Mouse (Mus musculus) heart, adult 2 months (tissue): ENCODE measurements around the gene Lnx2. TPM values are rescaled to one million over a fixed set of nuclear protein-coding genes. Genes with fewer than 3 reads are reported as not detected.

ENCODE experiments used
- DNase-seq, 2 experiments: peaks; one replicate each; pipeline ENCODE4 v3.0.0; 2021
- H3K27ac ChIP-seq: fragments of 200-600 bp; 2 replicates; pipeline ENCODE4 v1.8.1; 2022
- H3K27me3 ChIP-seq: fragments of 200-500 bp; 2 replicates; pipeline ENCODE4 v1.6.1; 2012; ENCODE audit warnings: mild to moderate bottlenecking, low read length, inconsistent platforms, mixed read lengths; ENCODE audit not compliant: control insufficient read depth, insufficient read depth
- H3K36me3 ChIP-seq: fragments of 200-500 bp; 2 replicates; pipeline ENCODE4 v1.6.1; 2012; ENCODE audit warnings: low read length, inconsistent platforms; ENCODE audit not compliant: control insufficient read depth, insufficient read depth
- H3K4me1 ChIP-seq: fragments of 200-500 bp; 2 replicates; pipeline ENCODE4 v1.6.1; 2011; ENCODE audit warnings: low read length; ENCODE audit not compliant: control insufficient read depth, insufficient read depth
- H3K4me3 ChIP-seq: fragments of 200-600 bp; 2 replicates; pipeline ENCODE4 v1.8.1; 2022
- H3K79me2 ChIP-seq: fragments of 200-500 bp; replicated peaks from 2 replicates; pipeline ENCODE4 v1.6.1; 2012; ENCODE audit warnings: mild to moderate bottlenecking, inconsistent platforms, low read length, moderate library complexity, mixed read lengths; ENCODE audit not compliant: control insufficient read depth, insufficient read depth
- H3K9ac ChIP-seq: fragments of 200-500 bp; 2 replicates; pipeline ENCODE4 v1.6.1; 2012; ENCODE audit warnings: low read depth, mild to moderate bottlenecking, control low read depth, inconsistent platforms, low read length, mixed read lengths
- CTCF ChIP-seq: fragments of 200-600 bp; IDR thresholded peaks from 2 replicates; pipeline ENCODE4 v1.8.1; 2022; ENCODE audit warnings: antibody characterized with exemption, mild to moderate bottlenecking, moderate library complexity
- EP300 ChIP-seq: fragments of 200-500 bp; IDR thresholded peaks from 2 replicates; pipeline ENCODE4 v1.6.1; 2011; ENCODE audit warnings: low read depth, low read length, control low read depth; ENCODE audit not compliant: insufficient read depth
- POLR2A ChIP-seq: fragments of 200-500 bp; IDR thresholded peaks from 2 replicates; pipeline ENCODE4 v1.6.1; 2011; ENCODE audit warnings: mild to moderate bottlenecking, low read depth, low read length, control low read depth; ENCODE audit not compliant: insufficient read depth
- WGBS: fragments of 180-500 bp; shearing (Covaris S2); methylation state at CpG from one replicate; pipeline ENCODE4 v1.1.7; 2018; 5-methylcytosine and 5-hydroxymethylcytosine counted together
- intact Hi-C: fragments of 180-260 bp; cut with DNase I; formaldehyde crosslinking; loops from one replicate; pipeline ENCODE4 v1.15.1; 2025
- polyA plus RNA-seq: library from polyadenylated mRNA; depleted of rRNA; stranded (reverse); fragments of >200 nt; gene quantifications from 2 replicates; pipeline ENCODE4 v1.2.3, GENCODE M21; 2012
- total RNA-seq, 2 experiments: library from RNA; stranded (reverse); gene quantifications; 2 replicates each; pipeline ENCODE4 v1.2.3; 2021

Gene Lnx2
- total and polyA plus RNA-seq, 3 experiments = 9.5 to 14.5 (median 13.6) TPM

- DNase-seq = no peak
- Histone ChIP-seq H3K79me2 (no peaks in the 10 kb centered on the region), H3K4me3 (no peak overlapping the region), H3K36me3 (no peaks in the 10 kb centered on the region), H3K27ac (no peak overlapping the region), H3K27me3 (no peaks in the 10 kb centered on the region), H3K9ac (no peak overlapping the region), H3K4me1 (no peaks in the 10 kb centered on the region)
- 68% methylated on average over 18 of the region's 18 CpGs for WGBS
- TF ChIP-seq POLR2A = no peak
- TF ChIP-seq EP300 = no peak
- no peak for TF ChIP-seq CTCF
- intact Hi-C loops = no loop called here
Observed at GRCm38 (mm10) chr5:147023245-147023970, 53.0 kb downstream of the Lnx2 start.

- DNase-seq = no peak
- Histone ChIP-seq H3K27ac (no peak overlapping the region), H3K4me1 (no peaks in the 10 kb centered on the region), H3K27me3 (no peaks in the 10 kb centered on the region), H3K79me2 (no peaks in the 10 kb centered on the region), H3K9ac (no peak overlapping the region), H3K4me3 (no peak overlapping the region), H3K36me3 (no peaks in the 10 kb centered on the region)
- no peak for TF ChIP-seq EP300
- no peak for TF ChIP-seq CTCF
- TF ChIP-seq POLR2A = no peak
- intact Hi-C loops = no loop called here
- 63% methylated on average over 5 of the region's 5 CpGs for whole genome bisulfite sequencing
Observed at GRCm38 (mm10) chr5:147021546-147022265, 54.7 kb downstream of the Lnx2 start.

- no peaks in the 10 kb centered on the region for H3K27me3 ChIP-seq
- no peaks in the 10 kb centered on the region for H3K79me2 ChIP-seq
- H3K27ac ChIP-seq = no peak overlapping the region
- 86% methylated on average over 11 of the region's 11 CpGs for WGBS
- TF ChIP-seq POLR2A (no peak), EP300 (no peak), CTCF (no peak)
- H3K4me1 ChIP-seq = no peaks in the 10 kb centered on the region
- no peaks in the 10 kb centered on the region for H3K36me3 ChIP-seq
- no peak for DNase-seq
- H3K9ac ChIP-seq = no peak overlapping the region
- intact Hi-C loops = no loop called here
- H3K4me3 ChIP-seq = no peak overlapping the region
Observed at GRCm38 (mm10) chr5:147020579-147020978, 55.8 kb downstream of the Lnx2 start.

- 85% methylated on average over 11 of the region's 11 CpGs for WGBS
- intact Hi-C loops = no loop called here
Observed at GRCm38 (mm10) chr5:147018761-147019160, 57.6 kb downstream of the Lnx2 start.

GRCm38 (mm10) chr5:147017526-147017925 is 58.9 kb downstream of the Lnx2 start:
- Histone ChIP-seq H3K4me3 (no peak overlapping the region), H3K79me2 (no peaks in the 10 kb centered on the region), H3K9ac (no peak overlapping the region), H3K4me1 (no peaks in the 10 kb centered on the region), H3K27me3 (no peaks in the 10 kb centered on the region), H3K36me3 (no peaks in the 10 kb centered on the region), H3K27ac (no peak overlapping the region)
- intact Hi-C loops = no loop called here
- DNase-seq = no peak
- no peak for TF ChIP-seq CTCF
- 91% methylated on average over 11 of the region's 11 CpGs for whole genome bisulfite sequencing

More at GRCm38 (mm10) chr5:147018761-147019160, 57.6 kb downstream of the Lnx2 start:
- Histone ChIP-seq H3K4me1 (no peaks in the 10 kb centered on the region), H3K9ac (no peak overlapping the region), H3K4me3 (no peak overlapping the region), H3K27me3 (no peaks in the 10 kb centered on the region), H3K27ac (no peak overlapping the region), H3K79me2 (no peaks in the 10 kb centered on the region), H3K36me3 (no peaks in the 10 kb centered on the region)
- TF ChIP-seq EP300 (no peak), CTCF (no peak), POLR2A (no peak)
- DNase-seq = no peak

GRCm38 (mm10) chr5:147016622-147017021 is 59.8 kb downstream of the Lnx2 start:
- Histone ChIP-seq H3K27me3 (no peaks in the 10 kb centered on the region), H3K4me3 (no peak overlapping the region), H3K9ac (no peak overlapping the region), H3K79me2 (no peaks in the 10 kb centered on the region), H3K27ac (no peak overlapping the region), H3K36me3 (no peaks in the 10 kb centered on the region), H3K4me1 (no peaks in the 10 kb centered on the region)
- no peak for TF ChIP-seq POLR2A
- no peak for TF ChIP-seq EP300
- no peak for TF ChIP-seq CTCF
- no peak for DNase-seq
- 94% methylated on average over 12 of the region's 12 CpGs for WGBS
- intact Hi-C loops = no loop called here
